Mouse (Mus musculus) liver, embryonic 14.5 days (tissue): ENCODE data around the gene Kcnmb1. TPM values are rescaled to one million over a fixed set of nuclear protein-coding genes. Genes with fewer than 3 reads are reported as not detected.

Experiments
- ATAC-seq: fragments of 200-750 bp; cut with Nextera tagmentation; 2 replicates; pipeline ENCODE4 v1.8.0; 2017; ENCODE audit warnings: moderate number of reproducible peaks, mild to moderate bottlenecking, moderate library complexity; ENCODE audit not compliant: insufficient read depth
- DNase-seq, 3 experiments: peaks; one replicate each; pipeline ENCODE4 v3.0.0-alpha.2; 2012 to 2013; ENCODE audit warnings: low read depth in 3 of 3, low spot score in 3 of 3
- H3K27ac ChIP-seq: fragments of 300-500 bp; sonication (generic); 2 replicates; pipeline ENCODE4 v1.5.1; 2014; ENCODE audit warnings: moderate library complexity, mild to moderate bottlenecking, control low read depth, inconsistent platforms
- H3K27me3 ChIP-seq: fragments of 300-500 bp; sonication (generic); 2 replicates; pipeline ENCODE4 v1.6.1; 2014; ENCODE audit warnings: mild to moderate bottlenecking, low read length, moderate library complexity; ENCODE audit not compliant: control insufficient read depth, insufficient read depth
- H3K36me3 ChIP-seq: fragments of 300-500 bp; sonication (generic); replicated peaks from 2 replicates; pipeline ENCODE4 v1.6.1; 2014; ENCODE audit warnings: low read depth; ENCODE audit not compliant: control insufficient read depth, insufficient read depth
- H3K4me1 ChIP-seq, 2 experiments: fragments of 200-500 bp in 1 of 2; fragments of 300-500 bp in 1 of 2; sonication (generic) in 1 of 2; replicated peaks; 2 replicates each; pipeline ENCODE4 v1.6.1; 2012 to 2014; ENCODE audit warnings: antibody characterized with exemption in 1 of 2, inconsistent platforms in 1 of 2, low read length in 1 of 2; ENCODE audit not compliant: control insufficient read depth in 2 of 2, insufficient read depth in 2 of 2
- H3K4me2 ChIP-seq: fragments of 300-500 bp; sonication (generic); 2 replicates; pipeline ENCODE4 v1.6.1; 2014; ENCODE audit warnings: low read depth, mild to moderate bottlenecking, control low read depth, moderate library complexity
- H3K4me3 ChIP-seq, 2 experiments: fragments of 200-500 bp in 1 of 2; fragments of 300-500 bp in 1 of 2; sonication (generic) in 1 of 2; 2 replicates each; pipeline ENCODE4 v1.5.1; 2012 to 2014; ENCODE audit warnings: low read depth in 2 of 2, low read length in 2 of 2, mild to moderate bottlenecking in 2 of 2, control low read depth in 1 of 2, inconsistent platforms in 1 of 2, moderate library complexity in 1 of 2; ENCODE audit not compliant: insufficient read depth in 1 of 2
- H3K9ac ChIP-seq: fragments of 300-500 bp; sonication (generic); replicated peaks from 2 replicates; pipeline ENCODE4 v1.6.1; 2014; ENCODE audit warnings: mild to moderate bottlenecking, control low read depth, moderate library complexity
- H3K9me3 ChIP-seq: fragments of 300-500 bp; sonication (generic); 2 replicates; pipeline ENCODE4 v1.6.1; 2016; ENCODE audit warnings: low read length, mixed read lengths; ENCODE audit not compliant: control insufficient read depth
- CTCF ChIP-seq: IDR thresholded peaks from 2 replicates; pipeline ENCODE4 v1.5.1; 2016; ENCODE audit warnings: antibody characterized with exemption, low read depth, control low read depth
- EP300 ChIP-seq: IDR thresholded peaks from 2 replicates; pipeline ENCODE4 v1.6.1; 2016; ENCODE audit warnings: antibody characterized with exemption, low read depth
- WGBS: fragments of 180-500 bp; shearing (Covaris S2); extraction: QIAGEN DNeasy Blood & Tissue Kit; methylation state at CpG from one replicate; pipeline ENCODE4 v1.1.7; 2014; ENCODE audit not compliant: insufficient replicate concordance; 5-methylcytosine and 5-hydroxymethylcytosine counted together
- polyA plus RNA-seq, 2 experiments: library from polyadenylated mRNA; depleted of rRNA in 1 of 2; stranded (reverse) in 1 of 2; unstranded in 1 of 2; fragments of >200 nt; fragmentation: Nextera tagmentation in 1 of 2; extraction: Ambion mirVana in 1 of 2; gene quantifications; 2 replicates each; pipeline versions ENCODE4 v1.2.1 to v1.2.3; 2012 to 2014

Gene Kcnmb1
- polyA plus RNA-seq, 2 experiments: 0.03 TPM; not detected in 1

DNA sequence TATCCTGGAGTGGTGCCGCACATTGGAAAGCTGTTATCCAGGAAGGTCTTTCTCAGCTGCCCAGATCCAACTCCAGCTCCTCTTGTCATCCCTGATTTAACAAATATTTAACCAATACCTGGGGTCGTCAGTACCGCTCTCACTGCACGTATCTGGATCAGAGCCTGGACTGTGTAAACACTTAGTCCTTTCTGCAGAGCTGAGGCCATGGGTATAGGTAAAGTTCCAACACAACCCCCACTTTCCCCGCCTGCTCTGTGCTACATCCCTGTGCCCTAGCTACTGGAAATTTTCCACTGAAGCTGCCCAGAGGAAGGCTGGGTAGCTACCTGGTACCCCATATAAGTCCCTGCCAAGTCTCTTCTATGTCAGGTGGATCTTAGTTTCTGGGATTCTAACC lies 27.2 kb downstream of the Kcnmb1 start:
- H3K4me3 ChIP-seq: no peak overlapping the region
- H3K9ac ChIP-seq: no peak overlapping the region
- no peak for DNase-seq
- H3K27me3 ChIP-seq: no peaks in the 10 kb centered on the region
- H3K4me1 ChIP-seq: peaks cover 0 to 5% of the 10 kb centered on the region in 2 experiments; a peak in 1 of 4 replicates
- ATAC-seq: no peak
- no peak for TF ChIP-seq CTCF
- TF ChIP-seq EP300: no peak
- H3K27ac ChIP-seq: no peak overlapping the region
- WGBS: 53% methylated on average over 5 of the region's 5 CpGs
- H3K4me2 ChIP-seq: no peak overlapping the region
- H3K9me3 ChIP-seq: no peaks in the 10 kb centered on the region
- no peaks in the 10 kb centered on the region for H3K36me3 ChIP-seq

DNA sequence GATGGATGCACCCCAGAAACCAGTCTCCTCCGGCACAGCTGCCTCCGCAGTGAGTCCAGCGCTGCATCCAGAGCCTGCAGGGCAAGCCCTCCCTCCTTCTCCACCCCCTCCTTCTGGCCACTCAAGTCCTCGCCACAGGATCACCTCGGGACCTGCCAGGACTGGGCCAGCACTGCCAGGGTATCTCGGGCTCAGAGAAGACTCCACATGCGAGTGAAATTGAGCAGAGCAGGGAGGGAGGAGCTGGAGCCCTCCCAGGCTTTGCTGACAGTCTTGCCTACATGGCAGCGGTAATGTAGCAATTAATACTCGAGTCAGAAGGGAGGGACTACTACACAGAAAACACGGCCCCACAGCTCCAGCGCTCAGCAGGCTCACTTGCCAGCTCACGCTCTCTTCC lies 30.1 kb downstream of the Kcnmb1 start, which contains the start of gene Kcnip1:
Kcnip1 (minus strand) TSS at position 215 of the 400 bp plus-strand sequence.
- H3K36me3 ChIP-seq: no peaks in the 10 kb centered on the region
- no peaks in the 10 kb centered on the region for H3K9me3 ChIP-seq
- ATAC-seq: no peak
- no peaks in the 10 kb centered on the region for H3K27me3 ChIP-seq
- no peak within 1 kb of the TSS for H3K4me3 ChIP-seq
- H3K4me1 ChIP-seq: peaks cover 0 to 5% of the 10 kb centered on the region in 2 experiments; a peak in 1 of 4 replicates
- no peak within 1 kb of the TSS for H3K9ac ChIP-seq
- TF ChIP-seq CTCF: no peak
- no peak for TF ChIP-seq EP300
- 26% methylated on average over 12 of the region's 12 CpGs for WGBS
- no peak for DNase-seq
- no peak within 1 kb of the TSS for H3K4me2 ChIP-seq
- no peak within 1 kb of the TSS for H3K27ac ChIP-seq

DNA sequence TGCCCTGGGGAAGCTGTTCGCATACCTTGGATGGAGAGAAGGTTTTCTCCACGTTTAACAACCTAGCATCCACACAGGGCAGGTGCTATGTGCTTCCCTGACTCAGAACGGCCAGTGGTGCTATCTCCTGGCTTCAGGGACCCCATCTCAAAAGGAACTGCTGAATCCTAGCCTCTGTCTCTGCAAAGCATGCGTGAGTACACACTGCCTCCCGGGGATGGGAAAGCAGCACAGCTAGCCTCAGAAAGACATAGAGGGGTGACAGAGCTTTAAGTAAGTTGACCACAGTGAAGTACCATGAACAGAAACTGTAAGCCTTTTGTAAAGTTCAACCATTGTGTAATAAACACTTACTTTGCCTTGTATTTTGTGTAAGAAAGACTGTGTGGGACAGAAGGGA lies 30.7 kb downstream of the Kcnmb1 start:
- Histone ChIP-seq H3K4me1 (peaks cover 0 to 5% of the 10 kb centered on the region in 2 experiments; a peak in 1 of 4 replicates), H3K4me3 (no peak overlapping the region), H3K4me2 (no peak overlapping the region), H3K9me3 (no peaks in the 10 kb centered on the region), H3K27ac (no peak overlapping the region), H3K36me3 (no peaks in the 10 kb centered on the region), H3K27me3 (no peaks in the 10 kb centered on the region), H3K9ac (no peak overlapping the region)
- ATAC-seq (no peak), DNase-seq (no peak)
- peak; percentile 15; the same call in 1 of the 2 replicates for TF ChIP-seq CTCF
- TF ChIP-seq EP300: no peak
- WGBS: 43% methylated on average over 5 of the region's 5 CpGs

DNA sequence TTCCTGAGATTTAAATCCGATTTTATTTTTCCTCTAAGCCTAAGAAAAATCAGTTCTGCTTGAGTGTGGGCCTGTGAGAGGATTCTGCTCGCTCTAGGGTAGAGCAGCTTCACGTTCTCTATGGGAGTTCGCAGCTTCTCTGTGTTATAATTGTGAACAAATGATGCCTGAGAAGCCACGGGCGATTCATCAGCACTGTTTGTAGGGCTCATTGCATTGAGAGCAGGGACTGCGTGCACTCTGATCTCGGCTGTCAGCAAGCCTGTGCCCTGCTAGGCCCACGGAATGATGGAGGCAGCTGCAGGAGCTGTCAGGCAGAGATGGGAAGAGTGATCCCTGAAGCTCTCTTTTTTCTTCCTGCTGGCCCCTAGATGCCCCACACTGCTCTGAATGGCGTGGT lies 35.4 kb downstream of the Kcnmb1 start:
- TF ChIP-seq EP300 (no peak), CTCF (no peak)
- Histone ChIP-seq H3K9ac (no peak overlapping the region), H3K4me3 (no peak overlapping the region), H3K9me3 (no peaks in the 10 kb centered on the region), H3K4me1 (peaks cover 0 to 2% of the 10 kb centered on the region in 2 experiments; a peak in 1 of 4 replicates), H3K27me3 (no peaks in the 10 kb centered on the region), H3K36me3 (no peaks in the 10 kb centered on the region), H3K27ac (no peak overlapping the region), H3K4me2 (no peak overlapping the region)
- ATAC-seq (no peak), DNase-seq (no peak)
- WGBS: 52% methylated on average over 10 of the region's 10 CpGs

DNA sequence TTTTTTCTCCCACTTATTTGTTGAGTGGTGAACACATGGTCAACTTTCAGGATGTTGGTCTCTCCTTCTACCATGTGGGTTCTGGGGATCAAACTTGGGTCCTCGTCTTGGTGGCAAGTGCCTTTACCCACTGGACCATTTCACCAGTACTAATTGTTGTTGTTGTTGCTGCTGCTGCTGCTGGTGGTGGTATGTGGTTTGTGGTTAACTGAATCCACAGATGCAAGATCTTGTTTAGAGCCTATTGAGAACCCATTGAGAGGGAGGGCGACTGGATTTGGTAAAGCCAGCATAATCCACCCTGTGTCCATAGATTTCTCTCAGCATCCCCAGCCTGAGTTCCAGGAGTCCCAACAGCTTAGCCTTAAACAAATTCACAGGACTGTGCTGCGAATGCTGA lies 37.6 kb downstream of the Kcnmb1 start:
- Histone ChIP-seq H3K4me1 (no peaks in the 10 kb centered on the region), H3K4me3 (no peak overlapping the region), H3K4me2 (no peak overlapping the region), H3K27me3 (no peaks in the 10 kb centered on the region), H3K36me3 (no peaks in the 10 kb centered on the region), H3K9ac (no peak overlapping the region), H3K9me3 (no peaks in the 10 kb centered on the region), H3K27ac (no peak overlapping the region)
- TF ChIP-seq CTCF: no peak
- no peak for TF ChIP-seq EP300
- WGBS: 34% methylated on average over 3 of the region's 3 CpGs
- ATAC-seq (no peak), DNase-seq (no peak)
